Mouse (Mus musculus) E14TG2a.4 (cell line): ENCODE measurements at regions not wholly inside any gene's neighbourhood (a gene's known extent, or its start where the extent isn't known, plus 50 kb on each side); places are given as distances from the start of the nearest gene placed in this dataset.

Source experiments
- CTCF ChIP-seq: conservative IDR thresholded peaks from 2 replicates; pipeline ENCODE4 v1.5.1; 2014; ENCODE audit warnings: low read length
- POU5F1 ChIP-seq: IDR thresholded peaks from 2 replicates; pipeline ENCODE4 v1.6.1; 2014; ENCODE audit warnings: low read length, borderline replicate concordance

- TF ChIP-seq POU5F1 (no peak), CTCF (no peak)
Measured at GRCm38 (mm10) chr13:28842811-28843210, 110.7 kb downstream of the Sox4 start.
